18 mouse cellular contexts compared by ENCODE assay signal in genomic region chr15:63909896-63910295, GRCm38 (mm10). TPM values are rescaled to one million over a fixed set of nuclear protein-coding genes. Genes with fewer than 3 reads are reported as not detected.
DNase-seq lines count a peak whose midpoint lies in the region; ATAC-seq and TF ChIP-seq lines count a peak whose summit lies in the region.
"Not testable (repeated sequence)": the region's sequence is repeated elsewhere in the genome, so short reads cannot be mapped to it uniquely, and the experiment has no call there.
"Had no signal": no experiment of that assay in that cellular context is flagged by ENCODE, and none has a peak within 500 bp of the region (broad histone marks: within the 10 kb centered on the region; RNA-seq: fewer than 3 reads in every experiment).

No protein-coding gene starts in this region.

- not testable (repeated sequence) for H3K36me3 ChIP-seq in lung, postnatal 0 days (ENCODE audit: insufficient read depth, low read length)

- H3K4me1 ChIP-seq in lung, postnatal 0 days (ENCODE audit: insufficient read depth, low read depth, low read length), result not testable (repeated sequence)

- not testable (repeated sequence) for TF ChIP-seq EP300 in lung, postnatal 0 days (IDR thresholded peaks at IDR 0.05)

- not testable (repeated sequence) for H3K27ac ChIP-seq in lung, postnatal 0 days (ENCODE audit: low read length)

- not testable (repeated sequence) for H3K9ac ChIP-seq in lung, postnatal 0 days (replicated peaks; ENCODE audit: low read depth)

- not testable (repeated sequence) for H3K4me2 ChIP-seq in lung, postnatal 0 days (replicated peaks; ENCODE audit: low read depth, low read length)

- H3K4me3 ChIP-seq in lung, postnatal 0 days (ENCODE audit: low read depth, low read length), result not testable (repeated sequence)

- ATAC-seq in granulocyte monocyte progenitor cell, adult 5-6 weeks (replicated peaks; ENCODE audit: poor library complexity, severe bottlenecking), result peak; percentile 77
- ATAC-seq in lung, postnatal 0 days, result peak; percentile 35; the same call in 1 of the 2 replicates
- peak; percentile 51 for ATAC-seq in megakaryocyte, adult 5-6 weeks (ENCODE audit: poor library complexity, severe bottlenecking)
- ATAC-seq in megakaryocyte progenitor cell, adult 5-6 weeks (replicated peaks; ENCODE audit: poor library complexity), result peak; percentile 76

- not testable (repeated sequence) for DNase-seq in lung, postnatal 0 days (ENCODE audit: low spot score)

- H3K27me3 ChIP-seq in lung, postnatal 0 days (replicated peaks; ENCODE audit: insufficient read depth, low read length), result not testable (repeated sequence)

- not testable (repeated sequence) for H3K9me3 ChIP-seq in lung, postnatal 0 days (ENCODE audit: low read length)

- not testable (repeated sequence) for TF ChIP-seq CTCF in lung, postnatal 0 days (IDR thresholded peaks at IDR 0.05)

RNA-seq across cellular contexts. Expression of gene Gsdmc4, which starts 2.2 kb away (rescaled TPM):
- not detected in 2 replicates for total RNA-seq in granulocyte monocyte progenitor cell, adult 5-6 weeks (2014; fragmentation: Nextera tagmentation)
- not detected in 2 replicates for total RNA-seq in granulocyte monocyte progenitor cell, adult 5-6 weeks (2017)
- polyA plus RNA-seq in lung, postnatal 0 days (2015; fragmentation: Nextera tagmentation; extraction: Ambion mirVana), result 0.12 TPM in 1 of 2 replicates, not detected in the other
- 0.13 TPM in 1 of 2 replicates, not detected in the other for total RNA-seq in megakaryocyte, adult 5-6 weeks (2015)
- 0.18 TPM in 1 of 2 replicates, not detected in the other for total RNA-seq in megakaryocyte, adult 5-6 weeks (2017)
- total RNA-seq in megakaryocyte progenitor cell, adult 5-6 weeks (2015), result 0.32 TPM in 1 of 2 replicates, not detected in the other
- total RNA-seq in megakaryocyte progenitor cell, adult 5-6 weeks (2017), result not detected in 2 replicates
- total RNA-seq: adrenal gland, adult 18-20 months; adrenal gland, adult 2 months; adrenal gland, postnatal 10 days; adrenal gland, postnatal 14 days; adrenal gland, postnatal 25 days; adrenal gland, postnatal 36 days; adrenal gland, postnatal 4 days; ES-E14; G1E; MEL had no signal
- polyA plus RNA-seq: adrenal gland, adult 2 months; brain, embryonic 14.5 days; CD4-positive, CD25-positive, alpha-beta regulatory T cell, adult 4 months; G1E had no signal

RNA-seq across cellular contexts. Expression of gene Gsdmc3, which starts 31.5 kb away (rescaled TPM):
- total RNA-seq in granulocyte monocyte progenitor cell, adult 5-6 weeks (2014; fragmentation: Nextera tagmentation), result not detected in 2 replicates
- not detected in 2 replicates for total RNA-seq in granulocyte monocyte progenitor cell, adult 5-6 weeks (2017)
- 0.11 TPM in 1 of 2 replicates, not detected in the other for polyA plus RNA-seq in lung, postnatal 0 days (2015; fragmentation: Nextera tagmentation; extraction: Ambion mirVana)
- not detected in 2 replicates for total RNA-seq in megakaryocyte, adult 5-6 weeks (2015)
- total RNA-seq in megakaryocyte, adult 5-6 weeks (2017), result not detected in 2 replicates
- total RNA-seq in megakaryocyte progenitor cell, adult 5-6 weeks (2015), result not detected in 2 replicates
- total RNA-seq in megakaryocyte progenitor cell, adult 5-6 weeks (2017), result not detected in 2 replicates
- total RNA-seq: adrenal gland, adult 18-20 months; adrenal gland, adult 2 months; adrenal gland, postnatal 10 days; adrenal gland, postnatal 14 days; adrenal gland, postnatal 25 days; adrenal gland, postnatal 36 days; adrenal gland, postnatal 4 days; ES-E14; MEL had no signal
- polyA plus RNA-seq: activated CD4-positive, CD25-positive, alpha-beta regulatory T cell, adult 4 months; adrenal gland, adult 2 months; brain, embryonic 14.5 days; C2C12; G1E had no signal
